ENCODE assay signal across 16 mouse cellular contexts in genomic region chr19:4666815-4667214, GRCm38 (mm10). TPM values are rescaled to one million over a fixed set of nuclear protein-coding genes. Genes with fewer than 3 reads are reported as not detected.
A peak's percentile ranks its signal among the peaks of the same experiment; 100 is the strongest.
DNase-seq lines count a peak whose midpoint lies in the region; ATAC-seq and TF ChIP-seq lines count a peak whose summit lies in the region.
"Had no signal": no experiment of that assay in that cellular context is flagged by ENCODE, and none has a peak within 500 bp of the region (broad histone marks: within the 10 kb centered on the region; RNA-seq: fewer than 3 reads in every experiment).

No protein-coding gene starts in this region.

- no peaks in the 10 kb centered on the region for H3K9me3 ChIP-seq in forebrain, embryonic 14.5 days (replicated peaks; ENCODE audit: control insufficient read depth, low read length)
- H3K9me3 ChIP-seq in forebrain, embryonic 12.5 days, result no peaks in the 10 kb centered on the region
- no peaks in the 10 kb centered on the region for H3K9me3 ChIP-seq in stomach, postnatal 0 days (ENCODE audit: control insufficient read depth, low read length)
- H3K9me3 ChIP-seq: limb, embryonic 13.5 days; stomach, embryonic 15.5 days had no signal

- peak; percentile 11 for DNase-seq in forebrain, embryonic 14.5 days (ENCODE audit: low spot score)
- DNase-seq in kidney, postnatal 36 days, result peak; percentile 11 to 18
- DNase-seq in kidney, adult 18-20 months, result no peak
- DNase-seq in retina, postnatal 1 day, result peak; percentile 15
- no peak for DNase-seq in retina, embryonic 14.5 days (ENCODE audit: low spot score)
- DNase-seq in stomach, postnatal 0 days (ENCODE audit: low spot score), result no peak
- DNase-seq in cerebellum, adult 18-20 months, result no peak
- DNase-seq: cerebellum, adult 11-12 months; embryo, embryonic 11 days; heart, adult 18-20 months; heart, postnatal 36 days; thymus, postnatal 36 days had no signal

- peak; percentile 54 for TF ChIP-seq CTCF in stomach, postnatal 0 days (IDR thresholded peaks at IDR 0.05; ENCODE audit: low read depth)

- no peak for TF ChIP-seq EP300 in stomach, postnatal 0 days (optimal IDR thresholded peaks at IDR 0.05)

- ATAC-seq in forebrain, embryonic 14.5 days, result no peak
- no peak for ATAC-seq in forebrain, embryonic 12.5 days (ENCODE audit: low FRiP score)
- ATAC-seq in stomach, postnatal 0 days (ENCODE audit: low FRiP score, low TSS enrichment), result no peak

- no peak overlapping the region for H3K27ac ChIP-seq in forebrain, embryonic 14.5 days (ENCODE audit: low read depth, low read length)
- H3K27ac ChIP-seq in forebrain, embryonic 12.5 days, result no peak overlapping the region
- no peak overlapping the region for H3K27ac ChIP-seq in stomach, postnatal 0 days (replicated peaks)
- H3K27ac ChIP-seq: limb, embryonic 13.5 days; macrophage; stomach, embryonic 15.5 days had no signal

- no peaks in the 10 kb centered on the region for H3K4me1 ChIP-seq in forebrain, embryonic 14.5 days (ENCODE audit: control insufficient read depth, insufficient read depth, low read length)
- H3K4me1 ChIP-seq in forebrain, embryonic 12.5 days, result no peaks in the 10 kb centered on the region
- no peaks in the 10 kb centered on the region for H3K4me1 ChIP-seq in stomach, postnatal 0 days (replicated peaks; ENCODE audit: control insufficient read depth, insufficient read depth)
- H3K4me1 ChIP-seq: limb, embryonic 13.5 days; stomach, embryonic 15.5 days had no signal

- no peak overlapping the region for H3K9ac ChIP-seq in forebrain, embryonic 14.5 days (ENCODE audit: low read length)
- H3K9ac ChIP-seq in forebrain, embryonic 12.5 days, result no peak overlapping the region
- H3K9ac ChIP-seq in stomach, postnatal 0 days (ENCODE audit: low read length), result no peak overlapping the region
- H3K9ac ChIP-seq: limb, embryonic 13.5 days; stomach, embryonic 15.5 days had no signal

- no peak overlapping the region for H3K4me3 ChIP-seq in forebrain, embryonic 14.5 days (ENCODE audit: low read depth, low read length)
- no peak overlapping the region for H3K4me3 ChIP-seq in forebrain, embryonic 12.5 days (replicated peaks)
- H3K4me3 ChIP-seq in stomach, postnatal 0 days (ENCODE audit: low read depth, low read length), result no peak overlapping the region
- H3K4me3 ChIP-seq: limb, embryonic 13.5 days; stomach, embryonic 15.5 days had no signal

- H3K27me3 ChIP-seq in forebrain, embryonic 14.5 days (replicated peaks; ENCODE audit: control insufficient read depth, insufficient read depth, low read length), result no peaks in the 10 kb centered on the region
- no peaks in the 10 kb centered on the region for H3K27me3 ChIP-seq in forebrain, embryonic 12.5 days
- H3K27me3 ChIP-seq in stomach, postnatal 0 days (ENCODE audit: control insufficient read depth, insufficient read depth, low read length), result no peaks in the 10 kb centered on the region
- H3K27me3 ChIP-seq: limb, embryonic 13.5 days; stomach, embryonic 15.5 days had no signal

- no peaks in the 10 kb centered on the region for H3K36me3 ChIP-seq in forebrain, embryonic 14.5 days (ENCODE audit: control insufficient read depth, insufficient read depth, low read length)
- no peaks in the 10 kb centered on the region for H3K36me3 ChIP-seq in forebrain, embryonic 12.5 days (replicated peaks)
- no peaks in the 10 kb centered on the region for H3K36me3 ChIP-seq in stomach, postnatal 0 days (ENCODE audit: control insufficient read depth, insufficient read depth, low read length)
- H3K36me3 ChIP-seq: limb, embryonic 13.5 days; stomach, embryonic 15.5 days had no signal

- H3K4me2 ChIP-seq in forebrain, embryonic 14.5 days (ENCODE audit: low read length), result no peak overlapping the region
- H3K4me2 ChIP-seq in forebrain, embryonic 12.5 days, result no peak overlapping the region
- H3K4me2 ChIP-seq in stomach, postnatal 0 days (replicated peaks; ENCODE audit: low read depth), result no peak overlapping the region
- H3K4me2 ChIP-seq: limb, embryonic 13.5 days; stomach, embryonic 15.5 days had no signal

RNA-seq across cellular contexts. Expression of gene Gm960, which starts 31.7 kb away (rescaled TPM):
- polyA plus RNA-seq in forebrain, embryonic 14.5 days (2014; fragmentation: Nextera tagmentation; extraction: Ambion mirVana), result 4.1 and 5.0 TPM in 2 replicates
- 4.5 and 5.4 TPM in 2 replicates for polyA plus RNA-seq in forebrain, embryonic 12.5 days (2016; fragmentation: Nextera tagmentation; extraction: Ambion mirVana)
- polyA plus RNA-seq in stomach, postnatal 0 days (2015; fragmentation: Nextera tagmentation; extraction: Ambion mirVana), result 1.7 and 2.3 TPM in 2 replicates
- polyA plus RNA-seq: macrophage had no signal

RNA-seq across cellular contexts. Expression of gene Rce1, which starts 41.4 kb away (rescaled TPM):
- 57.1 and 57.5 TPM in 2 replicates for polyA plus RNA-seq in forebrain, embryonic 14.5 days (2014; fragmentation: Nextera tagmentation; extraction: Ambion mirVana)
- polyA plus RNA-seq in forebrain, embryonic 12.5 days (2016; fragmentation: Nextera tagmentation; extraction: Ambion mirVana), result 57.8 and 63.0 TPM in 2 replicates
- 46.4 and 49.4 TPM in 2 replicates for polyA plus RNA-seq in stomach, postnatal 0 days (2015; fragmentation: Nextera tagmentation; extraction: Ambion mirVana)

RNA-seq across cellular contexts. Expression of gene Sptbn2, which starts 44.2 kb away (rescaled TPM):
- 25.0 and 31.9 TPM in 2 replicates for polyA plus RNA-seq in forebrain, embryonic 14.5 days (2014; fragmentation: Nextera tagmentation; extraction: Ambion mirVana)
- polyA plus RNA-seq in forebrain, embryonic 12.5 days (2016; fragmentation: Nextera tagmentation; extraction: Ambion mirVana), result 25.2 and 27.3 TPM in 2 replicates
- 3.5 and 3.6 TPM in 2 replicates for polyA plus RNA-seq in stomach, postnatal 0 days (2015; fragmentation: Nextera tagmentation; extraction: Ambion mirVana)

RNA-seq across cellular contexts. Expression of gene Lrfn4, which starts 51.3 kb away (rescaled TPM):
- polyA plus RNA-seq in forebrain, embryonic 14.5 days (2014; fragmentation: Nextera tagmentation; extraction: Ambion mirVana), result 12.2 and 12.6 TPM in 2 replicates
- 11.4 and 13.3 TPM in 2 replicates for polyA plus RNA-seq in forebrain, embryonic 12.5 days (2016; fragmentation: Nextera tagmentation; extraction: Ambion mirVana)
- 4.3 and 5.0 TPM in 2 replicates for polyA plus RNA-seq in stomach, postnatal 0 days (2015; fragmentation: Nextera tagmentation; extraction: Ambion mirVana)

Comparison
In these comparisons a context has a peak if more than half of its experiments do, and no peak if none do; other contexts are left out.
1. DNase-seq: peak in forebrain, embryonic 14.5 days (single experiment), kidney, postnatal 36 days (2 of 2) and retina, postnatal 1 day (single experiment); none in kidney, adult 18-20 months (single experiment), retina, embryonic 14.5 days (single experiment), stomach, postnatal 0 days (single experiment) and cerebellum, adult 18-20 months (0 of 2).